7 mouse cellular contexts compared by ENCODE assay signal in the genomic region with DNA sequence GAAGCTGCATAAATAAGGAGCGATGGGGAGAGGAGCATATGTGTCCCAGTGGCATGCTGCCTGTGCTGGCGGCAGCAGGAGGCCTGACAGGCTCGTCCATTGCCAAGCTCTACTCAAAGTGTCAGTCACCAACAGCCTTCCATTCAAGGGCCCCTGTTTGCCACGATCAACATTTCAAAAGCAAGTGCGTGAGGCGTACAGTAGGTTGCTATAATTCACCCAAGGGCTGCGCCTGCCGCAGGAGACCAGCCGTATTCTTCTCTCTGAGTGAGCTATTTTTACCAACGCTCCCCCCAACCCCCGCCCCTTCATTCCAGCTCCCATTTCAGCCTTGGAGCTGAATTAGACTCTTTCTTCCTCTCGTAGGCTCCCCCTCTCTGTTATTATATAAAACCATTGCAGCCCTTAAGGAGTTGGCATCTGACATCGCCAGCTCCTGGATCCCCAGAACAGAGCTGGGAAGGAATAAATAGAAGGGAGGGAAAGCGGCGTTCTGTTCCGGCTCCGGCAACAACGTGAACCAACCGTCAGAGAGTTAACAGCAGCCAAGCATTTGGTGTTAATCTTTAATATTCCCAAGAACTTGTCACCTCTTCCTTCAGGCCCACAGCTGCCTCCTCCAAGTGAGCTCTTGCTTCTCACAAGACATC. TPM values are rescaled to one million over a fixed set of nuclear protein-coding genes. Genes with fewer than 3 reads are reported as not detected.
A peak's percentile ranks its signal among the peaks of the same experiment; 100 is the strongest.
DNase-seq lines count a peak whose midpoint lies in the region; ATAC-seq and TF ChIP-seq lines count a peak whose summit lies in the region.

No protein-coding gene starts in this region.

- TF ChIP-seq POLR2A in cerebellum, adult 2 months (IDR thresholded peaks at IDR 0.05; ENCODE audit: borderline replicate concordance, insufficient read depth, low read length) = no peak
- TF ChIP-seq POLR2A in cortical plate, adult 2 months (IDR thresholded peaks at IDR 0.05; ENCODE audit: extremely low read depth, insufficient read depth, low read length) = no peak

- H3K9me3 ChIP-seq in heart, postnatal 0 days (replicated peaks; ENCODE audit: control insufficient read depth, low read length) = no peaks in the 10 kb centered on the region
- H3K9me3 ChIP-seq in midbrain, postnatal 0 days (ENCODE audit: low read length) = no peaks in the 10 kb centered on the region
- H3K9me3 ChIP-seq in liver, postnatal 0 days (ENCODE audit: low read length) = no peaks in the 10 kb centered on the region

- H3K36me3 ChIP-seq in heart, postnatal 0 days (replicated peaks; ENCODE audit: control insufficient read depth, insufficient read depth, low read length) = no peaks in the 10 kb centered on the region
- no peaks in the 10 kb centered on the region for H3K36me3 ChIP-seq in midbrain, postnatal 0 days (ENCODE audit: insufficient read depth, low read length)
- H3K36me3 ChIP-seq in liver, postnatal 0 days (replicated peaks; ENCODE audit: insufficient read depth, low read length) = no peaks in the 10 kb centered on the region

- TF ChIP-seq CTCF in cerebellum, adult 2 months (IDR thresholded peaks at IDR 0.05; ENCODE audit: borderline replicate concordance, insufficient read depth, low read depth, low read length) = no peak
- TF ChIP-seq CTCF in cortical plate, adult 2 months (IDR thresholded peaks at IDR 0.05; ENCODE audit: extremely low read depth, insufficient read depth, low read length) = no peak
- no peak for TF ChIP-seq CTCF in heart, postnatal 0 days (IDR thresholded peaks at IDR 0.05; ENCODE audit: low read depth)
- TF ChIP-seq CTCF in midbrain, postnatal 0 days (IDR thresholded peaks at IDR 0.05) = no peak
- TF ChIP-seq CTCF in liver, postnatal 0 days (IDR thresholded peaks at IDR 0.05; ENCODE audit: low read depth) = no peak

- peak overlapping the region; percentile 44 for H3K9ac ChIP-seq in heart, postnatal 0 days (replicated peaks; ENCODE audit: low read depth, low read length)
- peak overlapping the region; percentile 29; the same call in 1 of the 2 replicates for H3K9ac ChIP-seq in midbrain, postnatal 0 days (replicated peaks; ENCODE audit: low read length, poor library complexity, severe bottlenecking)
- no peak overlapping the region for H3K9ac ChIP-seq in liver, postnatal 0 days (replicated peaks)

- TF ChIP-seq EP300 in heart, postnatal 0 days (IDR thresholded peaks at IDR 0.05; ENCODE audit: low read depth) = no peak
- no peak for TF ChIP-seq EP300 in liver, postnatal 0 days (IDR thresholded peaks at IDR 0.05; ENCODE audit: low read depth)

- peak overlapping the region; percentile 54 for H3K4me2 ChIP-seq in heart, postnatal 0 days (ENCODE audit: low read depth, low read length)
- H3K4me2 ChIP-seq in midbrain, postnatal 0 days (ENCODE audit: low read depth, low read length, poor library complexity, severe bottlenecking) = peak overlapping the region; percentile 29
- H3K4me2 ChIP-seq in liver, postnatal 0 days (ENCODE audit: low read depth, low read length) = no peak overlapping the region

- H3K4me1 ChIP-seq in cerebellum, adult 2 months (ENCODE audit: control insufficient read depth, insufficient read depth, low read length) = peaks cover 43% of the 10 kb centered on the region
- peaks cover 14% of the 10 kb centered on the region for H3K4me1 ChIP-seq in cortical plate, adult 2 months (ENCODE audit: control insufficient read depth, insufficient read depth, low read length)
- peaks cover 39% of the 10 kb centered on the region; the same call in 1 of the 2 replicates for H3K4me1 ChIP-seq in heart, postnatal 0 days (ENCODE audit: control insufficient read depth, insufficient read depth)
- peaks cover 17% of the 10 kb centered on the region; the same call in 1 of the 2 replicates for H3K4me1 ChIP-seq in midbrain, postnatal 0 days (ENCODE audit: insufficient read depth, low read length)
- no peaks in the 10 kb centered on the region for H3K4me1 ChIP-seq in liver, postnatal 0 days (ENCODE audit: insufficient read depth)

- H3K27me3 ChIP-seq in cerebellum, adult 2 months (ENCODE audit: control insufficient read depth, insufficient read depth, low read length) = no peaks in the 10 kb centered on the region
- no peaks in the 10 kb centered on the region for H3K27me3 ChIP-seq in heart, postnatal 0 days (ENCODE audit: control insufficient read depth, insufficient read depth, low read length)
- no peaks in the 10 kb centered on the region for H3K27me3 ChIP-seq in midbrain, postnatal 0 days (ENCODE audit: insufficient read depth, low read length)
- no peaks in the 10 kb centered on the region for H3K27me3 ChIP-seq in liver, postnatal 0 days (ENCODE audit: insufficient read depth, low read length)

- DNase-seq in cerebellum, adult 2 months = peak; percentile 70 to 77
- peak; percentile 50 for DNase-seq in heart, postnatal 0 days (ENCODE audit: low spot score)
- DNase-seq in layer of hippocampus, adult 18-20 months (ENCODE audit: low spot score in 2 of 2) = peak; percentile 60 to 77
- DNase-seq in midbrain, postnatal 0 days (ENCODE audit: low spot score) = peak; percentile 73
- no peak for DNase-seq in liver, postnatal 0 days
- no peak for DNase-seq in urinary bladder, postnatal 36 days (ENCODE audit: low spot score in 2 of 2)

- ATAC-seq in heart, postnatal 0 days (ENCODE audit: insufficient read depth, low read depth) = peak; percentile 24; the same call in 1 of the 2 replicates
- peak; percentile 44; the same call in 1 of the 2 replicates for ATAC-seq in midbrain, postnatal 0 days (ENCODE audit: low FRiP score)
- ATAC-seq in liver, postnatal 0 days = no peak

- H3K4me3 ChIP-seq in cerebellum, adult 2 months (replicated peaks; ENCODE audit: insufficient read depth, low read depth, low read length) = peak overlapping the region; percentile 9
- no peak overlapping the region for H3K4me3 ChIP-seq in cortical plate, adult 2 months (ENCODE audit: insufficient read depth, low read length)
- H3K4me3 ChIP-seq in heart, postnatal 0 days (ENCODE audit: low read depth, low read length) = peak overlapping the region; percentile 28
- H3K4me3 ChIP-seq in midbrain, postnatal 0 days (ENCODE audit: low read depth, low read length) = no peak overlapping the region
- H3K4me3 ChIP-seq in liver, postnatal 0 days (ENCODE audit: low read depth, low read length) = no peak overlapping the region

- peak overlapping the region; percentile 2; the same call in 1 of the 2 replicates for H3K27ac ChIP-seq in cerebellum, adult 2 months (ENCODE audit: insufficient read depth, low read length)
- peak overlapping the region; percentile 61 for H3K27ac ChIP-seq in cortical plate, adult 2 months (ENCODE audit: insufficient read depth, low read length)
- H3K27ac ChIP-seq in heart, postnatal 0 days (ENCODE audit: low read depth) = peak overlapping the region; percentile 72
- H3K27ac ChIP-seq in midbrain, postnatal 0 days (ENCODE audit: low read depth, low read length) = peak overlapping the region; percentile 77
- H3K27ac ChIP-seq in liver, postnatal 0 days (ENCODE audit: low read depth) = no peak overlapping the region

- 13% methylated on average over 19 of the region's 19 CpGs for WGBS in cerebellum, adult 2 months
- WGBS in heart, postnatal 0 days = 6% methylated on average over 19 of the region's 19 CpGs
- 20% methylated on average over 19 of the region's 19 CpGs for WGBS in midbrain, postnatal 0 days
- 54% methylated on average over 19 of the region's 19 CpGs for WGBS in liver, postnatal 0 days (ENCODE audit: insufficient replicate concordance)

RNA-seq across cellular contexts. Expression of gene Ctnnb1, which starts 59.5 kb away (rescaled TPM):
- 222 and 255 TPM in 2 replicates for polyA plus RNA-seq in cerebellum, adult 2 months (2012; rRNA removed)
- 198 and 204 TPM in 2 replicates for polyA plus RNA-seq in cortical plate, adult 2 months (2012; rRNA removed)
- 720 and 857 TPM in 2 replicates for total RNA-seq in heart, postnatal 0 days (2014; rRNA removed; ENCODE audit: low replicate concordance)
- 203 and 214 TPM in 2 replicates for polyA plus RNA-seq in heart, postnatal 0 days (2015; fragmentation: Nextera tagmentation; extraction: Ambion mirVana)
- total RNA-seq in layer of hippocampus, adult 18-20 months (2021) = 100 to 1,000 TPM; 485 to 511 TPM
- 917 and 1,042 TPM in 2 replicates for total RNA-seq in midbrain, postnatal 0 days (2014; rRNA removed)
- polyA plus RNA-seq in midbrain, postnatal 0 days (2015; fragmentation: Nextera tagmentation; extraction: Ambion mirVana) = 320 and 347 TPM in 2 replicates
- polyA plus RNA-seq in liver, postnatal 0 days (2015; fragmentation: Nextera tagmentation; extraction: Ambion mirVana) = 66.5 and 72.7 TPM in 2 replicates

Comparison
In these comparisons a context has a peak if more than half of its experiments do, and no peak if none do; other contexts are left out.
1. DNase-seq: peak in cerebellum, adult 2 months (2 of 2), heart, postnatal 0 days (single experiment), layer of hippocampus, adult 18-20 months (2 of 2) and midbrain, postnatal 0 days (single experiment); none in liver, postnatal 0 days (single experiment) and urinary bladder, postnatal 36 days (0 of 2).
2. H3K4me3 ChIP-seq: peak in cerebellum, adult 2 months (single experiment) and heart, postnatal 0 days (single experiment); none in cortical plate, adult 2 months (single experiment), midbrain, postnatal 0 days (single experiment) and liver, postnatal 0 days (single experiment).